Mouse (Mus musculus) limb, embryonic 14.5 days (tissue): ENCODE results near the gene Hoxa1. TPM values are rescaled to one million over a fixed set of nuclear protein-coding genes. Genes with fewer than 3 reads are reported as not detected.
A peak's percentile ranks its signal among the peaks of the same experiment; 100 is the strongest.

Experiments
- ATAC-seq: fragments of 200-750 bp; cut with Nextera tagmentation; 2 replicates; pipeline ENCODE4 v1.8.0; 2017; ENCODE audit warnings: low read depth, moderate number of reproducible peaks, moderate TSS enrichment; ENCODE audit not compliant: low FRiP score
- DNase-seq: peaks from one replicate; pipeline ENCODE4 v3.0.0-alpha.2; 2015; ENCODE audit warnings: low spot score
- H3K27ac ChIP-seq: fragments of 300-500 bp; sonication (generic); replicated peaks from 2 replicates; pipeline ENCODE4 v1.5.1; 2014; ENCODE audit warnings: low read depth, mild to moderate bottlenecking, low read length, moderate library complexity, mixed read lengths
- H3K27me3 ChIP-seq: fragments of 300-500 bp; sonication (generic); 2 replicates; pipeline ENCODE4 v1.6.1; 2014; ENCODE audit warnings: low read length, mixed read lengths; ENCODE audit not compliant: control insufficient read depth, insufficient read depth
- H3K36me3 ChIP-seq: fragments of 300-500 bp; sonication (generic); 2 replicates; pipeline ENCODE4 v1.6.1; 2014; ENCODE audit warnings: mild to moderate bottlenecking, low read length, moderate library complexity, mixed read lengths; ENCODE audit not compliant: control insufficient read depth, insufficient read depth
- H3K4me1 ChIP-seq: fragments of 300-500 bp; sonication (generic); 2 replicates; pipeline ENCODE4 v1.6.1; 2014; ENCODE audit warnings: antibody characterized with exemption, low read length, mixed read lengths; ENCODE audit not compliant: control insufficient read depth, insufficient read depth
- H3K4me2 ChIP-seq: fragments of 300-500 bp; sonication (generic); replicated peaks from 2 replicates; pipeline ENCODE4 v1.6.1; 2014; ENCODE audit warnings: low read depth, mild to moderate bottlenecking, low read length, moderate library complexity; ENCODE audit not compliant: severe bottlenecking
- H3K4me3 ChIP-seq: fragments of 300-500 bp; sonication (generic); replicated peaks from 2 replicates; pipeline ENCODE4 v1.5.1; 2014; ENCODE audit warnings: low read length
- H3K9ac ChIP-seq: fragments of 300-500 bp; sonication (generic); 2 replicates; pipeline ENCODE4 v1.6.1; 2014; ENCODE audit warnings: mild to moderate bottlenecking, low read depth, low read length, moderate library complexity; ENCODE audit not compliant: severe bottlenecking
- H3K9me3 ChIP-seq: fragments of 300-500 bp; sonication (generic); 2 replicates; pipeline ENCODE4 v1.6.1; 2016; ENCODE audit warnings: low read length; ENCODE audit not compliant: control insufficient read depth
- POLR2A ChIP-seq: fragments of 200-500 bp; IDR thresholded peaks from 2 replicates; pipeline ENCODE4 v1.8.0; 2012; ENCODE audit warnings: inconsistent platforms, mild to moderate bottlenecking, moderate library complexity, borderline replicate concordance; ENCODE audit not compliant: insufficient read depth, insufficient read length; ENCODE audit errors: extremely low read depth
- WGBS: fragments of 180-500 bp; shearing (Covaris S2); extraction: QIAGEN DNeasy Blood & Tissue Kit; methylation state at CpG from one replicate; pipeline ENCODE4 v1.1.7; 2014; 5-methylcytosine and 5-hydroxymethylcytosine counted together
- polyA plus RNA-seq, 2 experiments: library from polyadenylated mRNA; depleted of rRNA in 1 of 2; stranded (reverse) in 1 of 2; unstranded in 1 of 2; fragments of >200 nt; fragmentation: Nextera tagmentation in 1 of 2; extraction: Ambion mirVana in 1 of 2; gene quantifications; 2 replicates each; pipeline versions ENCODE4 v1.2.1 to v1.2.3; 2012 to 2014

Hoxa1 gene
- polyA plus RNA-seq, 2 experiments: 1.6 to 1.7 TPM

- TF ChIP-seq POLR2A: no peak
- Histone ChIP-seq H3K27me3 (peaks cover 54% of the 10 kb centered on the region), H3K36me3 (peaks cover under 1% of the 10 kb centered on the region; the same call in 1 of the 2 replicates), H3K9me3 (no peaks in the 10 kb centered on the region), H3K9ac (peak overlapping the region; percentile 36; the same call in 1 of the 2 replicates), H3K27ac (no peak overlapping the region), H3K4me3 (peak overlapping the region; percentile 57), H3K4me2 (peak overlapping the region; percentile 99), H3K4me1 (peaks cover 27% of the 10 kb centered on the region)
- DNase-seq (peak; percentile 86), ATAC-seq (peak; percentile 84)
- WGBS: 1% methylated on average over 33 of the region's 55 CpGs
These were observed 33.9 kb upstream of the Hoxa1 start for GRCm38 (mm10) chr6:52191860-52192550.

DNA sequence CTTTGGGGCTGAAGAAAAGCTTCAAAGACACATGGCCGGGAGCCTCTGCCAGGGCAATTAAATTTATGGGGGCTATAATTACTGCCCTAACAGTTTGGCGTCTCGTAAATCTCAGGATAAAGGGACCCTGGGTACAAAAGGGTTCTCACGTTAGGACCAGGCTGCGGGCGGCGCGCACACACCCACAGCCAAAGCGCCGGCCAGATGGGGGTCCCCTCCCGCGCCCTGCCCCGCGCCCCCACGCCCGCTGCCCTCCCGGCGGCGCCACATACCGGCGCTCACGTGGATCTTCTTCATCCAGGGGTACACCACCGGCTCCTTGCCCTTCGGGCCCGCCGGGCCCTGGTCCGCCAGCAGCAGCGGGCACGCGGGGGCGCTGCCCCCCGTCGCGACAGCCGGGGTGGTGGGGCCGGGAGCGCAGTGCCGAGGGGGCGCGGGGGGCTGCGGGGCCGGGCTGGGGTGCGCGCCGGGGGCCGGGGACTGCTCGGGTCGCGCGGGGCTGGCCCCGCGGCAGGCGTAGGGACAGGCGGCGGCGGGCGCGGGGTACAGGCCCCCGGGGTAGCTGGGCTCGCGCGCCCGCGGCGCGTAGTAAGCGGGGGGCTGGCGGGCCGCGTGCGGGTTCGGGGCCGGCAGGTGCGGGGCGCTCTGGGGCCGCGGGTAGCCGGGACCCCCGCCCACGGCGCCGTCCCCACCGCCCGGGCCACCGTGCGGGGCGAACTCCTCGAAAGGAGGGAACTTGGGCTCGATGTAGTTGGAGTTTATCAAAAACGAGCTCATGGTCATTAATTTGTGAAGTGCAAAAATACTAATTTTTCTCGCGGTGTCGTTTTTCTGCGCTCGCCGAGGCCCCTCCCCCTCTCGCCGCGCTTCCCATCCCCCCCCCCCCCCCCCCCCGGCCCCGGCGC, 33.0 kb upstream of the Hoxa1 start, which contains the start of gene Hoxa4:
Gene Hoxa4 (minus strand): TSS at position 848 of the 905 bp plus-strand sequence.
- H3K9me3 ChIP-seq: no peaks in the 10 kb centered on the region
- no peak for DNase-seq
- WGBS: 4% methylated on average over 36 of the region's 102 CpGs
- H3K4me1 ChIP-seq: peaks cover 27% of the 10 kb centered on the region
- peak within 1 kb of the TSS; percentile 99 for H3K4me2 ChIP-seq
- ATAC-seq: no peak
- no peak for TF ChIP-seq POLR2A
- no peak within 1 kb of the TSS for H3K27ac ChIP-seq
- peak within 1 kb of the TSS; percentile 57 for H3K4me3 ChIP-seq
- no peaks in the 10 kb centered on the region for H3K36me3 ChIP-seq
- peaks cover 60% of the 10 kb centered on the region for H3K27me3 ChIP-seq
- peak within 1 kb of the TSS; percentile 56 for H3K9ac ChIP-seq

DNA sequence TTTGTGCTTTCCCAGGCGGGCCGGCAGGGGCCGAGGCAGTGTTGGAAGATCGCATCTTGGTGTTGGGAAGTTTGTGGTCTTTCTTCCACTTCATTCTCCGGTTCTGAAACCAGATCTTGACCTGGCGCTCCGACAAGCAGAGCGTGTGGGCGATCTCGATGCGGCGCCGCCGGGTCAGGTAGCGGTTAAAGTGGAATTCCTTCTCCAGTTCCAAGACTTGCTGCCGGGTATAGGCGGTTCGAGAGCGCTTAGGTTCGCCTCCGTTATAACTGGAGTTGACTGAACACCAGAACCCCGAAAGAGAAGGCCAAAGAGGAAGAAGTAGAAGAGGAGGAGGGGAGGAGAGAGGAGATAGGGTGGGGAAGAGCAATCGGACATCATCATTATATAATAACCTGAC, 32.3 kb upstream of the Hoxa1 start:
- no peak overlapping the region for H3K9ac ChIP-seq
- H3K27me3 ChIP-seq: peaks cover 58% of the 10 kb centered on the region
- 13% methylated on average over 23 of the region's 23 CpGs for WGBS
- TF ChIP-seq POLR2A: no peak
- peak overlapping the region; percentile 99 for H3K4me2 ChIP-seq
- ATAC-seq: no peak
- H3K9me3 ChIP-seq: no peaks in the 10 kb centered on the region
- peaks cover 28% of the 10 kb centered on the region for H3K4me1 ChIP-seq
- no peak for DNase-seq
- peak overlapping the region; percentile 57; the same call in 1 of the 2 replicates for H3K4me3 ChIP-seq
- H3K36me3 ChIP-seq: no peaks in the 10 kb centered on the region
- H3K27ac ChIP-seq: no peak overlapping the region

DNA sequence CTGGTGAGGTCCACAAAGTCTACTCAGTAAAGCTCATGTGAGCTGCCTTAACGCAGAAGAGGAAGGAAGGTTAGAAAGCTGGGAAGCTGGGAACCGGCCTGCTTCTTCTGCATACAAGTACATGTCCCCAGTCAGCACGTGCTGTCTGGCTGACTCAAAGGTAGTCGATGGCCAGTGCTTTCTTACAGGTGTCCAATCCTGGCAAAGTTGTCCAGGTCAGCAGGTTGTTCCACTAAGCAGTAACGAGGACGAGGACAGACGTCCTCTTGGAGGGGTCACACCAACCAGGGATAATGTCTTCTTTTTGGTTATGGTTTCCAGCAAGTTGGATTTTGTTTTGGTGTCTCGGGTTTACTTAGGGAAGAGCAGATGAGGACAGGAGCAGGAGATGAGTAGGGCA, 31.8 kb upstream of the Hoxa1 start:
- TF ChIP-seq POLR2A: no peak
- no peak overlapping the region for H3K4me3 ChIP-seq
- H3K36me3 ChIP-seq: no peaks in the 10 kb centered on the region
- H3K4me2 ChIP-seq: no peak overlapping the region
- H3K27me3 ChIP-seq: peaks cover 54% of the 10 kb centered on the region
- DNase-seq: no peak
- no peak overlapping the region for H3K27ac ChIP-seq
- peaks cover 33% of the 10 kb centered on the region for H3K4me1 ChIP-seq
- no peak overlapping the region for H3K9ac ChIP-seq
- WGBS: 44% methylated on average over 8 of the region's 8 CpGs
- no peaks in the 10 kb centered on the region for H3K9me3 ChIP-seq
- ATAC-seq: no peak

DNA sequence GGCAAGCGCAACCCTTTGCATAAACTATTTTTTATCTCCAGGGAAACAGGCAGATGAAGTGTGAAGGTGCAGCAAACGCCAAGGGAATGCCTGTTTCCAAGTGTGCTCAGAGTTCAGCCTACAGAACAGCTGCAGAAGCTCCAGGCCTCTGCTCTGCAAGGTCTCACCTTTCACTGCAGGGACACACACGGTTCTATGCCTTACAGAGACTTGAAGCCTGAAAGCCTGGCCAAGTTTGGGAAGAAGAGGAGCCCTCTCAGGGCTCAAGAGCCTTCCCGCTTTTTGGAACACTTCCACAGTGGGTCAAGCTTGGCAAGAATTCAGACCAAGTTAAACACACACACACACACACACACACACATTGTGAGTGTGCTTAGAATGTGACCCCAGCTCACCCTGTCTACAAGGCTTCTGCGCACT, 31.1 kb upstream of the Hoxa1 start:
- Histone ChIP-seq H3K27me3 (peaks cover 53% of the 10 kb centered on the region), H3K4me2 (no peak overlapping the region), H3K4me1 (peaks cover 40% of the 10 kb centered on the region), H3K27ac (no peak overlapping the region; the same call in 1 of the 2 replicates), H3K4me3 (no peak overlapping the region), H3K9me3 (no peaks in the 10 kb centered on the region), H3K9ac (no peak overlapping the region), H3K36me3 (no peaks in the 10 kb centered on the region)
- 40% methylated on average over 5 of the region's 5 CpGs for WGBS
- TF ChIP-seq POLR2A: no peak
- DNase-seq (peak; percentile 30), ATAC-seq (0 out of 2 replicates have a peak, but pooled peaks have one; percentile 29)
